Mouse (Mus musculus): ENCODE measurements around the gene Alk.

DNA sequence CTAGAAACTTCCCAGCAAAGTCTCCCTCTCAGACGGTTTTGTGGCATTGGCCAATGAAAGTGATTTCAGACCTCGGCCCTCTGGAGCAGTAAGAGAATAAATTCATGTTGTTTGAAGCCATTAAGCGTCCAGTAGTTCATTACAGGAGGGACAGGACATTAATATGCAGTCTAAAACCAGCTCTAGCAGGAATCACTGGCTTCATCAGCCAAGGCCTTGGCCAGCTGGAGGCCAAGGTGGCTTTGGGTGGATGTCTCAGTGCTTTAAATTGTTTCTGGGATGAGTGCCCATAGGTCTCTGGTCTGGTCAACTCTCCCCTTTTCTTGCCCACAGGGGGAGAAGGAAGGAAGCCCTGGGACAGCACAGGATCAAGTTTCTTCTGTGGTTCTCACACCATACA, 608.9 kb downstream of the Alk start:
- TF ChIP-seq CTCF (IDR thresholded peaks at IDR 0.05; ENCODE audit: low read depth, low read length), result no peak
- TF ChIP-seq GATA1 (IDR thresholded peaks at IDR 0.05; ENCODE audit: borderline replicate concordance, low read length), result no peak
- no peak for TF ChIP-seq POLR2AphosphoS5 (IDR thresholded peaks at IDR 0.05; ENCODE audit: insufficient replicate concordance, low read depth, low read length)
- no peak for TF ChIP-seq TAL1 (conservative IDR thresholded peaks at IDR 0.05; ENCODE audit: low read depth, low read length)
- no peak for TF ChIP-seq GATA2 (IDR thresholded peaks at IDR 0.05; ENCODE audit: borderline replicate concordance, low read depth, low read length)

Data from G1E (cell line).